Mouse (Mus musculus) hindbrain, embryonic 11.5 days (tissue): ENCODE measurements at regions not wholly inside any gene's neighbourhood (a gene's known extent, or its start where the extent isn't known, plus 50 kb on each side); places are given as distances from the start of the nearest gene placed in this dataset.

ENCODE experiments used
- ATAC-seq: fragments of 200-750 bp; cut with Nextera tagmentation; 2 replicates; pipeline ENCODE4 v1.8.0; 2017; ENCODE audit warnings: mild to moderate bottlenecking, moderate TSS enrichment, moderate library complexity; ENCODE audit not compliant: low FRiP score
- DNase-seq: peaks from one replicate; pipeline ENCODE4 v3.0.0-alpha.2; 2015; ENCODE audit warnings: low spot score
- H3K27ac ChIP-seq: fragments of 300-500 bp; sonication (generic); 2 replicates; pipeline ENCODE4 v1.5.1; 2014; ENCODE audit warnings: mild to moderate bottlenecking, low read depth, low read length
- H3K27me3 ChIP-seq: fragments of 300-500 bp; sonication (generic); 2 replicates; pipeline ENCODE4 v1.6.1; 2014; ENCODE audit warnings: mild to moderate bottlenecking, low read length, moderate library complexity, mixed read lengths; ENCODE audit not compliant: control insufficient read depth, insufficient read depth
- H3K36me3 ChIP-seq: fragments of 300-500 bp; sonication (generic); 2 replicates; pipeline ENCODE4 v1.6.1; 2014; ENCODE audit warnings: mild to moderate bottlenecking, low read length, moderate library complexity, mixed read lengths; ENCODE audit not compliant: control insufficient read depth, insufficient read depth
- H3K4me1 ChIP-seq: fragments of 300-500 bp; sonication (generic); replicated peaks from 2 replicates; pipeline ENCODE4 v1.6.1; 2014; ENCODE audit warnings: low read length, mixed read lengths; ENCODE audit not compliant: control insufficient read depth, insufficient read depth
- H3K4me2 ChIP-seq: fragments of 300-500 bp; sonication (generic); replicated peaks from 2 replicates; pipeline ENCODE4 v1.6.1; 2014; ENCODE audit warnings: mild to moderate bottlenecking, low read depth, low read length
- H3K4me3 ChIP-seq: fragments of 300-500 bp; sonication (generic); 2 replicates; pipeline ENCODE4 v1.5.1; 2014; ENCODE audit warnings: low read depth, low read length
- H3K9ac ChIP-seq: fragments of 300-500 bp; sonication (generic); 2 replicates; pipeline ENCODE4 v1.6.1; 2014; ENCODE audit warnings: low read depth, low read length
- H3K9me3 ChIP-seq: fragments of 300-500 bp; sonication (generic); 2 replicates; pipeline ENCODE4 v1.6.1; 2016; ENCODE audit warnings: low read length; ENCODE audit not compliant: control insufficient read depth
- WGBS: fragments of 180-500 bp; shearing (Covaris S2); extraction: QIAGEN DNeasy Blood & Tissue Kit; methylation state at CpG from one replicate; pipeline ENCODE4 v1.1.7; 2014; 5-methylcytosine and 5-hydroxymethylcytosine counted together

- 84% methylated on average over 3 of the region's 3 CpGs for WGBS
- H3K9ac ChIP-seq = no peak overlapping the region
- H3K4me3 ChIP-seq = no peak overlapping the region
- H3K27me3 ChIP-seq = no peaks in the 10 kb centered on the region
- no peak for ATAC-seq
- no peaks in the 10 kb centered on the region for H3K4me1 ChIP-seq
- no peaks in the 10 kb centered on the region for H3K36me3 ChIP-seq
- no peak overlapping the region for H3K4me2 ChIP-seq
- DNase-seq = no peak
- H3K9me3 ChIP-seq = no peaks in the 10 kb centered on the region
- H3K27ac ChIP-seq = no peak overlapping the region
Observed at GRCm38 (mm10) chr7:72974384-72974783, 400.9 kb upstream of the Rgma start.

DNA sequence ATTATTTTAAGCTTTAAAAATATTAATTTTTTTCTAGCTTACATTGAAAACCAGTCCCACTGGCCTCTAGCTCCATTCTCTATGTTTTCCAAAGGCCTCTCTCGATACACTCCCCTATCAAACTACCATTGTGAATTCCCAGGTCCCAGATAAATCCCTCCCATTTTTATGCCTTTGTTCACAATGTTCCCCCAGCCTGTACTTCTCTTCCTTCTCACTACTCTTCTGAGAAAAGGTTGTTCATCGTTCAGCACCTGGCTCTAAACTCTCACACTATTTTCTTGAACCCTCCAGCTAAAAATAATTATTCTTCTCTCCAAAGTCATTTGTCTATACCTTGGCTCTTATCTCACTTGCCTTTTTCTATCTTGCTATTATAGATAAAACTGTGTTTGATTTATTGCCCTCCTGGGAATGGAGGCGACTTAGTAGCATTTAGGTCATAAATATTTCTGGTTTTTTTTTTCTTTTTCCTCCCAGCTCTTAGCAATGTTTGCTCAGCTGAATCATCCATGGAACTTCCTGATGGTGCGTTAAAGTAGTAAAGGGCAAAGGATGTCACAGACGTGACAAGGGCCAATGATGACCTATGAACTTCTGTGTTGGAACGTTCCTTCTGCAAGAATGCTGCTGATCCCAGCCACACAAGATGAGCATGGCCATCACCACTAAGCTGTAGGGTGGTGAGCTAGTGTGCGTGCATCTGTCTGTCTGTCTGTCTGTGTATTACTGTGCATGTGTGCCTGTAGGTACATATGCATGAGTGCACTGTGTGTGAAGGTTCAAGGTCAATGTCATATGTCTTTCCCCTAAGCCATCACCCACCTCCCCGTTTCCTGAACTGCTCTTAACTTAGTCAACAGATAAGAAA lies 384.5 kb upstream of the Rgma start:
- WGBS = 78% methylated on average over 8 of the region's 8 CpGs
- Histone ChIP-seq H3K27ac (no peak overlapping the region), H3K4me1 (no peaks in the 10 kb centered on the region), H3K36me3 (no peaks in the 10 kb centered on the region), H3K9ac (no peak overlapping the region), H3K9me3 (no peaks in the 10 kb centered on the region), H3K4me3 (no peak overlapping the region), H3K4me2 (no peak overlapping the region), H3K27me3 (no peaks in the 10 kb centered on the region)
- ATAC-seq (no peak), DNase-seq (no peak)

DNA sequence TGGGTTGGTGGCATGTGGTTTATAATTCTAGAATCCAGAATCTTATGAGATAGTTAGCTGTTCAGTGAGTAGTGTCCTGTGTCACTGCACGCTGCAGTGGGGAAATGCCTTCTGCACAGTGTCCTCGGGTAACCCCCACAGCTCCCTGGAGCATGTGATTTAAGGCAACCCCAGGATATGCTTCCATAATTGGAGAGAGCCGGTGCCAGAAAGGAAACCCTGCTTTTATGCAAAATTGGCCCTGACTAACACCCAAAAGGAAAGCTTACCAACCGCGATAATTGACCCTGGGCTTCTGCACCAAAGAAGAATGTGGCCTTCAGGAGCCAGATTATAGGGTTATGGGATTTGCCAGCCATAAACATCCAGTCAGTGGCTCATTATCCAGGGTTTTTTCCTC lies 376.9 kb upstream of the Rgma start:
- H3K4me3 ChIP-seq = no peak overlapping the region
- no peak for ATAC-seq
- H3K9me3 ChIP-seq = no peaks in the 10 kb centered on the region
- no peaks in the 10 kb centered on the region for H3K36me3 ChIP-seq
- H3K9ac ChIP-seq = no peak overlapping the region
- no peak overlapping the region for H3K4me2 ChIP-seq
- WGBS = 65% methylated on average over 5 of the region's 5 CpGs
- H3K27ac ChIP-seq = no peak overlapping the region
- no peak for DNase-seq
- H3K27me3 ChIP-seq = no peaks in the 10 kb centered on the region
- no peaks in the 10 kb centered on the region for H3K4me1 ChIP-seq

DNA sequence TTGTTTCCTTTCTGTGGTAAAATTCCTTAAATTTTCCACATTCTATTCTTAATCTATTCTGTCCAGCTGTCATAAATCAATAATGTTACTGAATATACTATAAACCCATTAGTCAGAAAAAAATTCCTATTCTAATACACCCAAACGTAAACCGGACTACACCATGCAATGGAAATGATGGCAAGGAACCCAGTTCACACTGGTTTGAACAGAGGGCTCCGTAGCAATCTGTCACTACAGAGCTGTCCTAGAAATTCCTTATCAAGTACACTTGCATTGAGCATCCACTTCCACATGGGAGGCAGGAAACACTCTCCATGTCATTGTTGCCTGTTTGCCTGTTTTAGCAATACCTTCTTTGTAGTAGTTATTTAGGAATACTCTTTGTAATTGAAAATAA lies 356.2 kb upstream of the Rgma start:
- no peaks in the 10 kb centered on the region for H3K4me1 ChIP-seq
- H3K9ac ChIP-seq = no peak overlapping the region
- no peaks in the 10 kb centered on the region for H3K36me3 ChIP-seq
- H3K27me3 ChIP-seq = no peaks in the 10 kb centered on the region
- ATAC-seq (no peak), DNase-seq (no peak)
- no peaks in the 10 kb centered on the region for H3K9me3 ChIP-seq
- H3K4me3 ChIP-seq = no peak overlapping the region
- no peak overlapping the region for H3K27ac ChIP-seq
- WGBS = 82% methylated on average over 3 of the region's 3 CpGs
- H3K4me2 ChIP-seq = no peak overlapping the region

DNA sequence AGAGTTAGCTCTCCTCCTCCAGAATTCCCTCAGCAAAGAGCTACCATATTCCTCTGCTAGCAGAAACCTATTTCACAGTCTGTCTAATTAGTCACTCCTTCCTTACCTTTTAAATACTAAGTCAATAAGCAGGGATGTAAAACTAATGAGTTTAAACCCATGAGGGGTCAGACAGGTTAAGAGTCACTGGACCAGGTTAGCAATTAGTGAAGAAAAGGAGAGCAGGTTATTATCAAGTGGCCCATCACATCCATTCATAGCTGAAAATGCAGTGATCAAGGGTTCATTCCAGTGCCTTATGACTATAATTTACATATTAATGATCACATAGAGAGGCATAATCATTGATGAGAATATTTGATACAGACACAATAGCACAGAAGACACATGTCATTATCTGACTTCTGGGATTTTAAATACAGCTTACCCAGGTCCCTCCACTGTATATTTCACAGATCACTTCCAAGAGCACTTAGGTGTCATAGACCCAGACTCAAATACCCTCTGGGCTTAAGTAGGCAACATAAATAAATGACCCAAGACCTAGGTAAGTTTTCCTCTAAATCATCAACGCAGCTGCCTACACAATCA lies 355.4 kb upstream of the Rgma start:
- H3K36me3 ChIP-seq = no peaks in the 10 kb centered on the region
- no peaks in the 10 kb centered on the region for H3K27me3 ChIP-seq
- H3K4me3 ChIP-seq = no peak overlapping the region
- H3K4me1 ChIP-seq = no peaks in the 10 kb centered on the region
- H3K9ac ChIP-seq = no peak overlapping the region
- H3K27ac ChIP-seq = no peak overlapping the region
- DNase-seq (no peak), ATAC-seq (no peak)
- 64% methylated on average over 1 of the region's 1 CpGs for WGBS
- no peaks in the 10 kb centered on the region for H3K9me3 ChIP-seq
- no peak overlapping the region for H3K4me2 ChIP-seq

GRCm38 (mm10) chr7:73021786-73022185 lies 353.5 kb upstream of the Rgma start:
- Histone ChIP-seq H3K4me2 (no peak overlapping the region), H3K9ac (no peak overlapping the region), H3K36me3 (no peaks in the 10 kb centered on the region), H3K4me1 (no peaks in the 10 kb centered on the region), H3K27ac (no peak overlapping the region), H3K27me3 (no peaks in the 10 kb centered on the region), H3K9me3 (no peaks in the 10 kb centered on the region), H3K4me3 (no peak overlapping the region)
- no peak for DNase-seq
- ATAC-seq = no peak
- WGBS = 90% methylated on average over 2 of the region's 2 CpGs

DNA sequence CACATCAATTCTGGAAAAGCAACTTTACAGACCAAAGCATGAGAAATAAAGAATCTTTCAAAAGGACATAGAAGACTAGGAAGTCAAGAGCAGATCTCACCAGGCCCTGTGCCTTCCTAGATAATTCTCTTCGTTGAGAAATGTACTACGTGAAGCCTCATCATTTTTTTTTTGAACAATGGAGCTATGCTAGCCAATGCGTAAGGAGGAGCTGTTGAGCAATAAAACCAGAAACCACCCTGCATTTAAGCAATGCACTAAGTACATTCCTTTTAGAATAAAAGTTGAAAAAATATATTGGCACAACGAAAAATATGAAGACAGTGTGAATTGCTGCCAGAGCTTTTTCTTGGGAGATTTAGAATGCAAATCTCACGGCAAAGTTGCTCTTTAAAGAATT lies 349.7 kb upstream of the Rgma start:
- Histone ChIP-seq H3K9me3 (no peaks in the 10 kb centered on the region), H3K27ac (no peak overlapping the region), H3K4me2 (no peak overlapping the region), H3K4me1 (no peaks in the 10 kb centered on the region), H3K9ac (no peak overlapping the region), H3K36me3 (no peaks in the 10 kb centered on the region), H3K27me3 (no peaks in the 10 kb centered on the region), H3K4me3 (no peak overlapping the region)
- ATAC-seq (no peak), DNase-seq (no peak)
- WGBS = 80% methylated on average over 5 of the region's 5 CpGs

GRCm38 (mm10) chr7:73028952-73029351 lies 346.4 kb upstream of the Rgma start:
- no peak for DNase-seq
- no peaks in the 10 kb centered on the region for H3K9me3 ChIP-seq
- H3K4me2 ChIP-seq = no peak overlapping the region
- no peak for ATAC-seq
- no peaks in the 10 kb centered on the region for H3K27me3 ChIP-seq
- no peak overlapping the region for H3K27ac ChIP-seq
- no peaks in the 10 kb centered on the region for H3K36me3 ChIP-seq
- WGBS = 91% methylated on average over 6 of the region's 6 CpGs
- no peaks in the 10 kb centered on the region for H3K4me1 ChIP-seq
- no peak overlapping the region for H3K9ac ChIP-seq
- no peak overlapping the region for H3K4me3 ChIP-seq

DNA sequence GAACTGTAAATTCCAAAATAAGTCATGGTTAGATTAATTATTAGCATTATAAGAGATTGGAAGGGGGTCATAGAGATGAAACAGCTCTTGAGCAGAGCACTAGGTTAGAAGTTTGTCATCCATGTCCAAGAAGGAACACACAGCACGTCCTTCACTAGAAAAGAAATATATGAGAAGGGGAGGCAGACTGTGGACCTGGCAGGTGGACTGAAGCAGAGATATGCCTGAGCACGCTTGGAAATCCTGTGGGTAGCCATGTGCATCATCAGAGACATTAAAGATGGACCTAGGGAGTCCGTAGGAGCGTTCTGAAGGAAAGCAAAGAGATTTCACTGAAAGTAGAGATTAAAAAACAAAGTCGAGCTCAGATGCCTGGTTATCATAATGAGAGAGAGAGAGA lies 343.9 kb upstream of the Rgma start:
- no peaks in the 10 kb centered on the region for H3K36me3 ChIP-seq
- no peak overlapping the region for H3K4me2 ChIP-seq
- ATAC-seq (no peak), DNase-seq (no peak)
- WGBS = 91% methylated on average over 5 of the region's 5 CpGs
- no peaks in the 10 kb centered on the region for H3K27me3 ChIP-seq
- H3K4me3 ChIP-seq = no peak overlapping the region
- H3K9ac ChIP-seq = no peak overlapping the region
- H3K4me1 ChIP-seq = no peaks in the 10 kb centered on the region
- H3K9me3 ChIP-seq = no peaks in the 10 kb centered on the region
- H3K27ac ChIP-seq = no peak overlapping the region
